Mouse (Mus musculus): ENCODE measurements around the gene Men1. TPM values are rescaled to one million over a fixed set of nuclear protein-coding genes. Genes with fewer than 3 reads are reported as not detected.
"Not testable (repeated sequence)": the region's sequence is repeated elsewhere in the genome, so short reads cannot be mapped to it uniquely, and the experiment has no call there.

Gene Men1
- 10 to 100 TPM; 63.3 to 69.8 TPM for total RNA-seq (2021)

DNA sequence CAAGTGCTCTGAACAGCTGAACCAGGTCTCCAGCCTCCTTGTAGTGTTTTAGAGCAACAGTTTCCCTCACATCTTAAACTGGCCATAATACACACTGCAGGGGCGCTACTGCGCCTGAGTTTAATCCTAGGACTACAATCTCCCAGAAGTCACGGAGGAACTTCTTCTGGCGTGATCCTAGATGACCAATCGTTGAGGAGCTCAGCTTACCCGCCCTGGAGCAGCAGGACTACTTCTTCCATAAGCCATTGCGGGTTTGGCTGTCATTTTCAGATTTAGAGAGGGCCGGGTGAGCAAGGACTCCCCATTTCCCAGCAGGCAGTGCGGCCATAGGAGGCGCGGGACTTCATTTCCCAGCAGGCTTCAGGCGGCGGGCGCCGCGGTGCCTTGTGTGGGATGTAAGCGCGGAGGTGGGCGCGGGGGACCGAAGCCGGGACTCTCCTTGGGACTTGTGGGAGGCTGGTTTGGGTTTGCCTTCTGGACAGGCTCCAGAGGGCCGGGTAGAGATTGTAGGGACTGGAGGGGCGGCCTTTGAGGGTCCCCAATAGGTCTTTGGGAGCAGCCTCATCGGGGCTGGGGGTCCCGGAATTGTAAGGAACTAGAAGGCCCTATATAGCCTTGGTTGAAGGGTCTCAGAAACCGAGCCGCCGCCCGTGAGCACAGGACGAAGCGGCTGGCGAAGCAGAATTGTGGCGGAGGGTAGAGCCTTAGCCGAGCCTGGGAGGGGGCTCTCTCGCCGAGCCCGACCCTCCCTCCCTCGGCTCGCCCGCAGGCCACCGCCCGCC is at the start of gene Men1:
TSS of gene Men1 (plus strand) at position 307 of the 785 bp plus-strand sequence.
- peak; percentile 95 to 96 for DNase-seq

DNA sequence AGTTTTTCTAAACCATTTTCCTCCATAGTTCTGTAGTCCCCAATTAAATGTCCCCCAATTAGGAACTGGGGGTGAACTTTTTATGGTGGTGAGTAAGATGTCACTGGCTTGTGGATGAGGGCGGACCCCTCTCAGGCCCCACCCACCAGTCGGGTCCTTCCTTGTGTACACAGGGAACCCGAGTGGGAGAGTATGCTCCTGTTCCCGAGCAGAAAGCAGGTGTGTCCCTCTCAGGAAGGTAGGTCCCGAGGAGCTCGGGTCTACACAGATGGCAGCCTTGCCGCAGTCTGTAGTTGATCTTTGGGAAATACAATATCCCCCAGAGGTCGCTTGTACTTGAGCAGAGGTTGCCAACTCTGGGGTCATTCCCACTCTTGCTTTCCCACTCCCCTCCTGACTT is 49.6 kb upstream of the Men1 start:
- DNase-seq: no peak

DNA sequence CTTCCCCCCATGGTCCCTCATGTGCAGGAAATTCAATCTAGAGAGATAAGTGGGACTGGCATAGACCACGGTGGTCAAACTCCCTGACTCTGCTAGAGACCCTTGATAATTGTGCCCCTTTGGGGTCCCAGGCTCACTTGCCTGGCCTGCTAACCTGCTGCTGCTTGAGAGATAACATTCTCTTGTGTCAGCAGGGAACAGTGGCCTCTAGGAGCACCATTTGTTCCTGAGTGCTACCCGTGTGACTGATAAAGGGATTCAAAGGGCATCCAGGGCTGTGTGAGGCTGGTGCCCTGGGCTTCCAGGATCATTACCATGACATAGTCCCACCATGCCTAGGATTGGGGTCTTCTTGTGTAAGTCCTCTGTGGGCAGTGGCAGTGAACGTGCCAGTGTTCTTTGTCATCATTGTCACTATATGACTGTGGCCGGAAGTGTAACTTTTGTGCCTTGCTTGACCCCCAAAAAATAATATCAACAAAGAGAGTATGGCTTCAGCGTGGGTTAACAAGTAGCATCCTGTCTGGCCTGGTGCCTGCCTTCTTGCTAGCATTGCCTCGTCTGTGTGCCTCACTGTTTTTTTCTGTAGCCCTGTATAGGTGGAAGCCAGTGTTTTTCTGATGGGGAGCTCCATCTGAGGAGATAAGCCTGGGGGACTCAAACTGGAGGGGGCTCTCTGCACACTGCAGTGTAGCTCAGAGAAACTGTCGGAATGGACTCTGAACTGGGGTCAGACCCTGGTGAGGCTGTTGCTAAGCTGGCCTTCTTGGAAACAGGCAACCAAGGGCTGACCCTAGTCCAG is 48.9 kb upstream of the Men1 start:
- no peak for DNase-seq

DNA sequence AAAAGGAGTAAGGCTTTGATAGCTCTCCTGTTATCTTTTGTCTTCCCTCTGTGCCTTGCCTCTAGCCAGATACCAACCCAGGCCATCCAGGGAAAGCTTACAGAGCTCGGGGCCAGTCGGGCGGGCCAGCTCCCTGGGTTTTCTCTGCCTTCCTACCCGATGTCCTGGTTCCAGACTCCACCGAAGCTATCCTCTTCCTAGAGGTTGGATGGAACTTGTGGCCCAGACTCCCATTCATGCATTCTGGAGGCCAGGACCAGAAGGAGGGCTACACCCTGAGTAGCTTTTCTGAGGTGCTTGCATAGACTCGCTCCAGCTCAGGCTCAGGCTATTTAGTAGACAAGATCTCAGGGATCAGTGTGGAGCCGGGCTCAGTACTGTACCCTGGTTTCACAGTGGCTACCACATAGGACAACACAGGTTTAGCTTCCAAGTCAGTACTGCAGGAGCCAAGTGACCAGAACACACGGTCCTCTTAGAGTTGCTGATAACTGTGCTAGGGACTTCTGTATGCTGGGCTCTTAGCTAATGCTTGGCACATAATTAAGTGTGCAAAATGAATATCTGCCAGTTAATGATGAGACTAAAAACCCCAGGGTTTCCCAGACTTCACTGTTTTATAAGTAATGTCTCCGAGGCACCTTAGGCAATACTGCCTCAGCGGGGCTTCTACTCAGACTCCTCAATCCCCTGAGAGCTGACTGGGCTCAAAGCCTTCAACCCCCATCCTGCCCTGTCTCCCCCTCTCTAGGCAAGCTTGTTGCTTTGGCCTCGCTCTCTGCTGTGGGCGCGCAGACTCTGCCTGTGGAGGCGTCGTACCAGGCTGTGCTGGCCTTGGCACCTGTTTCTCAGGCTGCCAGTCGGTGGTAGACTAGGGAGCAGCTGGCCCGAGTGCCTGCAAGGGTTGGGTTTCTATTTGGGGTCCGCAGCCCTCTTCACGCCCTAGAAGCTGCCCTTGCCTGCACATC is 48.1 kb upstream of the Men1 start:
- peak; percentile 67 to 70 for DNase-seq

DNA sequence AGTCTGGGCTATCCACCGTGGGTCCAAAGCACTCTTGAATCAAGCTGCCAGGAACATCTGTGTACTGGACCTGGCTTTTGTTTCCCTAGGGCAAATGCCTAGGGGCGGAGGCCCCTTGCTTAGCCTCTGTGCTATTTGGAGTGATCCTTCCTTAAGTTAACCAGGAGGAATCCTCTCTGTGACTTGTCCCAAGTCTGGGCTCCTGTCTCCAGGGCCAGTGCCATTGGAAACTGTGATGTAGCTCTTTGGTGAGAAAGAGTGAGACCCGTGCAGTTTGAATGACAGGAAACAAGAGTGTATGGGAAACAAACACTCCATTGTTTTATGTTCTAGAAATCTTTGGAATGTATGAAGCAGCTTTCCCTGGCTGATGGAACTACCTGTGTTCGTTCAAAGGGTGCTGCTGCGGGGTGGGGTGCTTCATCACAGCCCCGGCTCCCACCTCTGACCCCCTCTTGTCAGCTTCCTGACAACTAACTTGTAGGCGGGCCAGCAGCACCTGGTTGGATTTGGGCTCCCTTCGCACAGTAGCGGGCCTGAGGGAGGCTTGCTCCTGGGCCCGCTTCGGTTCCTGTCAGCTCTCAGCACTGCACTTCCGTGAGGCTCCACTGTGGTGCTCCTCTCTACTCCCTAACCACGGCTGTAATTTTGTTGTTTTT is 46.4 kb upstream of the Men1 start:
- no peak for DNase-seq

DNA sequence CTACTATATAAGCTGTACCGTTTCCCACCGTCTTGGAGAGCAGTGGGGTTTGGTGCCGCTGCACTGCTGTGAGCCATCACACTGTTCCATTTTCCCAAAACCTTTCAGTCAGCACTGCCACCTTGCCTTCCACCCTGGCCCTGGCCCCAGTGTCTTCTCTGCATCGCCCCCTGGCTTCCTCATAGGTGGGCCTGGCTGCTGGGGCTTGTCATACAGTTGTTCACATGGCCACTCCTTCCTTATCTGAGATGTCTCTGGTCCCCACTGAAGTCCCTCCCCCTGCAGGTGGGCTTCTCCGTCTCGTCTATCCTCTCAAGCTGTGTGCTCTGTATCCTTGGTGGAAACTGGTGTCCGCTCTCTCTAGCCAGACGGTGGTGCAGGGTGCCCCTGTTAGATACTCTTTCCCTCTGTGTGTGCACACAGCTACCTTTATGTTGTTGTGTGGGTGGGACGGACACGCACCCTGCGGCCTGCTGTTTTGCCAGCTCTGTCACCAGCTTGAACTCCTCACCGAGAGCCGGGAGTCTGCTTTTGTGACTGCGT is 45.0 kb upstream of the Men1 start:
- no peak for DNase-seq

DNA sequence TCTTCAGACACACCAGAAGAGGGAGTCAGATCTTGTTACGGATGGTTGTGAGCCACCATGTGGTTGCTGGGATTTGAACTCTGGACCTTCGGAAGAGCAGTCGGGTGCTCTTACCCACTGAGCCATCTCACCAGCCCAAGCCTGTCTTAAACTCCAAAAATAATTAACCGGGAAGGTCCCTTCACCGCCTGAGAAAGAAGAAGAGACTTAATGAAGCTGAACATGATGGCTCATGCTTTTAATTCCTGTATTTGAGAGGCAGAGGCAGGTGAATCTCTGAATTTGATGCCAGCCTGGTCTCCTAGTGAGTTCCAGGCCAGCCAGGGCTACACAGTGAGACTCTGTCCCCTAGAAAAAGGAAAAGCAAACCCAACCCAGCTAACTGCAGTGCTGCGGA is 44.1 kb upstream of the Men1 start:
- not testable (repeated sequence) for DNase-seq

DNA sequence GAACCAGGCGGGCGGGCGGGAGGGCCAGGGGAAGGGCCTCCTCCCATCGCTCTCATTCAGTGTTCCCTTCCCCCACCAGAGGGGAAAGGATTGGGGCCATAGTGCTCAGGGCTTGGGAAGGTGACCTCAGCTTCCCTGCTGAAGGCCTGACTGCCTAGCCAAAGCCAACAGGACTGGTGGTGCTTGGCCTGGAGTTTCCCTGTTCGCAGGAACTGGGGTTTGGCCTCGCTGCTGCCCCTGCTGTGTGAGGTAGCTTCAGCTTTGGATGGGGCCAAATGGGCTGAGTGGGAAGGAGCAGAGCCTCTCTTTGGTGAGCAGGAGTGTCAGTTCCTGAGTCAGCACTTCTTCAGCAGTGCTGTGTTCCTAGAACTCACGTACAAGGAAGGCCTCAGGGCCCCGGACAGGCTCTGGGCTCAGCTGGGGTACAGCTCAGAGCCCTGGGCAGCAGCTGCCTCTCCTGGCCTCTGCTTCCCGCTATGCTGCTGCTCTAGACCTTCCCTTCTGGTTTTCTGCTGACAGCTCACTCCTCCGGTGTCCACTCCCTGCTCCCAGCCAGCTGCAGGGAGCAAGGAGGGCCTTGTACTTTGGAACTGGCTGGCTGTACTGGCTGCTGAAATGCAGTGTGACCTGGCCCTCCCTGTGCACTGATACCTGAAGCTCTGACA is 43.5 kb upstream of the Men1 start:
- DNase-seq: no peak

DNA sequence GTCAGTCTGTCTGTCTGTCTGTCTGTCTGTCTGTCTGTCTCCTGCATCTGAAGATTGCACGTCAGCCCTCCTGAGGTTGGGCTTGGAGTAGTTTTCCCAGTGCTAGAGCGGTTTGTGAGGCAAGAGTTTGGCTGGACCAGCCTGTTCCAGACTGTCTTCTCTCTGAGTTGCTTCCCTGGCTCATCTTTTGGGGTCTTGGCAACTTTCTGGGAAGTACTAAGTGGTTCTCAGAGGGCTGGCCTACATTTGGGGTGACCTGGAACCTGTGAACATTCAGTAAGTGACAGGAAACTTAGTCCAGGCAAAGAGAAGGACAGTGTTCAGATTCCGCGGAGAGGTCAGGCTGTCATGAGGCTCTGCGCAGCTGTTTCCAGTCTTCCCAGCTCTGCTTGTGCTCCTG is 42.5 kb upstream of the Men1 start:
- no peak for DNase-seq

DNA sequence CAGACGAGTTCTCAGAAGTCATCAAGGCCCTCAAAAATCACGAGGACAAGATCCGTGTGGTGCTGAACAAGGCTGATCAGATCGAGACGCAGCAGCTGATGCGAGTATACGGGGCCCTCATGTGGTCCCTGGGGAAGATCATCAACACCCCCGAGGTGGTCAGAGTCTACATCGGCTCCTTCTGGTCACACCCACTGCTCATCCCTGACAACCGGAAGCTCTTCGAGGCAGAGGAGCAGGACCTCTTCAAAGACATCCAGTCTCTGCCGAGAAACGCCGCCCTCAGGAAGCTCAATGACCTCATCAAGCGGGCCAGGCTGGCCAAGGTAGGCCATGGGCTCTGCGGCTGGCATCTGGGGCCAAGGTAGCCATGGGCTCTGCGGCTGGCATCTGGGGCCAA is 40.5 kb upstream of the Men1 start:
- no peak for DNase-seq

DNA sequence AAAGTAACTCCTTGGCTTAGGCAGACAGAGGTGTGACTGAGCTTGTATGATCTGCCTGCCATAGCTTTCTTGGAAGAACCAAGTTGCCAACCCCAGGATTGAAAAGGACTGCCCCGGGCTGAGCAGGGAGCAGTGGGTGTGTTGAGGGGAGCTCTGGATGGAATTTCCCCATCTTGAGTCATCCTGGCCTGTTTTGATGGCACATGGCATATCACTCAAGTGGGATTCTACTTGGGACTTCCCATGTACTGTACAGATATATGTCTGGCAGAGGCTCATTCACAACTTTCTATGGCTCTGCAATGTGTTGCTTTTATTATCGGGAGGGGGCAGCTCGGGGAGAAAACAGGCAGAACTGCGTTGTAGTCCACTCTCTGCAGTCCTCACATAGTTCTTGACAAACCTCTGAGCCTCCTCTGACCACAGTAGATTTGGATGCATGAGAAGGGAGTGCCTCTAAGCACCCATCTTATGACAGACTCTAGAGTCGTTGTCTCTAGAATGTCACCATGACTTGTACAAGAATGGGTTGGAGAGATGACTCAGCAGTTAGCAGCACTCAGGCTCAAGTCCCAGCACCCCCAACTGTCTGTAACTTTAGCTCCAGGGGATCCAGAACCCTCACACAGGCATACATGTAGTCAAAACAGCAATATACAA is 38.1 kb upstream of the Men1 start:
- no peak for DNase-seq

DNA sequence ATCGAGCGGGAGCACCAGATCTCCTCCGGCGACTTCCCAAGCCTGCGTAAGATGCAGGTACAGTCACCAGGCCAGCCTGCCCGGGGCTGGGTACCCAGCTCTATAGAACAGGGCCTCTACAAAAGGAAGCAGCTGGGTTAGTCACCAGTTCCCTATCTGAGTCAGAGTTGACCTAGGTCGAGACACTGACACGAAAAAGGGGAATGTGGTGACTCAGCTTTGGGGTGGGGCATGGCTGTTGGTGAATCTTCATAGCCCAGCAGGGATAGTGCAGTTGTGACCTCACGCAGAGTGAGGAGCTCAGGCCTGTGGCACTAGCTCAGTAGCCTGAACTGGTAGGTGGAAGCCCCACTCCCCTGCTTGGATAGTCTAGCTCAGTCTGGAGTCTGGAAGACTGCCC is 37.1 kb upstream of the Men1 start:
- DNase-seq: no peak

DNA sequence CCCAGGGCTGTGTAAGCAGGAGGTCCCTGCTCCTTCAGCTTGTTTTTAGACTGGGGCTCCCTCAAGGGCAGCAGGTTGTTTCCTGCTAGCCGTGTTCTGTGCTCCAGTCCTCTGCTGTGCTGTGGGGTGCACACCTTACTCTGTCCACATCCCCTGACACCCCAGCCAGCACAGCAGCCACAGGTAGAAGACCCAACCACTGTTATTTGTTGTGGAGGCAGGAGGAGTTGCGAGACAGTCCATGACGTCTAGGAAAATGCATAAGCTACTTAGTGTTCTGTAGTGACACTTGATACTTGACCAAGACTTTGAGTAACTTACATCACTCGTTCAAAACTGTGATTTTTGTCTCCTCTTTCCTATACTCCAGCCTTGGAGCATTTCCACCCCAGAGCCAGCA is 35.8 kb upstream of the Men1 start:
- no peak for DNase-seq

DNA sequence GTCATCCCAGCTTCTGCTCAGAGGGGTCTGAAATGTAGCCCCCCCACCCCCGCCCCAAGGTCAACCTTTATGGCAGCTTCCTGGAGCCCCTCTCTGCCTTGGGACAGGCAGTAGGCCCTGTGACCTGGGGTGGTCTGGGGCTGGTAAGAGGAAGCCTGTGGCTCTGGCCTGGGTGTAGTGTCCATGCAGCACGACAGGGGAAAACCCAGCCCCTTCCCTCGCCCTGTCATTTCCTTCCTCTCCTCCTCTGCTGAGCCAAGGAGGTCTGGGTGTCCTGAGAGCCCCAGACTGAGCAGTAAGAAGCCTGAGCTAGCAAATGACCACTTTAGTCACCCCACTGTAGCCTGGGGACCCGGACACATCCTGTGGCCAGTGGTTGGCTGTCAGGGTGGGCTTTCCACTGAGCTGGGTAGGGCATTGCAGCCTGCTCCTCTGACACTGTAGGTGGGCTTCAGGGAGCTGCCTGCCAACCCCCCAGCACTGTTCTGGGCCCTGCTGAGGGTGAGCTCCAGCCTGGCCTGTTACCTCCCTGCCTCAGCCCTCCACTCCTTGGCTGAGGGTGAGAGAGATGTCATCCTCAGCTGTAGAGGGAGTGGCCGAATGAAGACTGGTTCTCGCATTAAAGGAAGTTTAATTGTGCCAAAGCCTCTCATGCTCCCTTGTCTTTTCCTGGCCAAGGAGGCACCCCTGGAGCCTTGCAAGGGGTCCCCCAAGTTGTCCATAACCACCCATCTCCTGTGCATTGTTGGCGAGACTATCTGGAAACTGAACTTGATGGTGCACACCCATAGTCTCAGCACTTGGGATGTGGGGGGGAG is 35.1 kb upstream of the Men1 start:
- no peak for DNase-seq

DNA sequence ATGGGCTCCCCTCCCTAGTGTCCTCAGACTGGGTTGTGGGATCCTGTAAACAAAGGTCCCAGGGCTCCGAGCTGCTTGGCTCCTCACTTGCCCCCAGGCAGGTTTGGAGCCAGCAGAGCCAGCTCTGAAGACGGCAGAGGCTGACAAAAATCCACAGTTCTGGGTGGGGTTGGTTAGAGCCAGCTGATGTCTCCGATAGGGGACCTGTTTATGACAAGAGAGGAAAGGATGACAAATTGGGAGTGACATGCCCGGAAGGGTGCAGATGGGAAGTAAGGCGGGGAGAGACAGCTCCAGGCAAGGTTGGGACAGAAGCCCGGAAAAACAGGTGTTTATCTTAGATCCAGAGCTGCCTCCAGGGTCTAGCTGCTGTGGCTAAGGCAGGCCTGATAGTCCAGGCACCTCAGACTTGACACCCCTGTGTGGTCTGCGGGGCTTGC is 34.4 kb upstream of the Men1 start:
- no peak for DNase-seq

DNA sequence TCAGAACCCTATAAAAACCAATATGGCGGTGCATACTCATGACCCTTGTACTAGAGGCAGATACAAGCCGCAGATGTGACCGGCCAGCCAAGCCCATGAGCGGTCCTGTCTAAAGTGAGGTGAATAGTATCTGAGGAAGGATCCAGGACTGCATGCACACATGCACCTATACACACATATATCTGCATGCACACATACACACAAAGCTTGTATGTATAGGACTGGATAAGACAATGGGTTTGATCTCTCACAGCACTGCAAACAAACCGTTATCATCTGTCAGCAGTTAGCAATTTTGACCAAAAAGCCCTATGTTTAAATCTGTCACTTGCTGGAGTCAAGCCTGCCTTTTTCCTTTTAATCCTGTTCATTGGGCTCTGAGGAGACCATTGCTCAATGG is 32.7 kb upstream of the Men1 start:
- no peak for DNase-seq

DNA sequence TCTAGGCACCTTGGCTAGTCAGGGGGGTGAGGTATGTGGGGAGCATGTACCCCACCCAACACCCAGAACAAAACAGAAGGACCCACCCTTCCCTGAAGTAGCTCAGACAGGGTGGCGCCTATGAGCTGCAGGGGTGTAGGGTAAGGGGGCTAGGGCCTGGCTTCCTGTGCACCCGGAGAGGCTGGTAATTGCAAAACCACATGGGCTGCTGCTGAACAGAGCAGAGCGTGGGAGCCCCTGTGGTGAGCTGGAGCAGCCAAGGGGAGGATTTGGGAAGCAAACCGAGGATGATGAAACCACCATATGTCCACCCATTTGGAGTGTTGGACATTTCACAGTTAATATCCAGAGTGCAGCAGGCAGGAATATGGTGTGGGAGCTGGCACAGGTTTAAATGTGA is 32.3 kb upstream of the Men1 start:
- DNase-seq: peak; percentile 66 to 69

DNA sequence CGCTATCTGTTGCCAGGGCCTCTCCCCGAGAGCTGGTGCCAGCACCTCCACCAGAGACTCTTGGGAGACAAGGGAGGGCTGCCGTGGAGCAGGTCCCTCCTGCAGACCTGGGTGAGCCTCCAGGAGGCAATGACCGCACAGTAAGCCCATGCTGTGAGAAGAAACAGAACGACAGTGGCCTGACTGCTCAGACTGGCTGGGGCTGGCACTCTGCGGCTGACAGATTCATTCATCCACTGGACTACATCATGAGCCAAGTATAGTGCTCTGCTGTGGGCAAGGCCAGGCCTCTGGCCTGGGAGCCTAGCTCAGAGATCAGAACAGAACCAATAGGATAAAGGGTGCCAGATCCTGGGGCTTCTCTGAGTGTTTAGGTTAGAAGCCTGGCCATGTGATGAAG is 30.9 kb upstream of the Men1 start:
- no peak for DNase-seq

DNA sequence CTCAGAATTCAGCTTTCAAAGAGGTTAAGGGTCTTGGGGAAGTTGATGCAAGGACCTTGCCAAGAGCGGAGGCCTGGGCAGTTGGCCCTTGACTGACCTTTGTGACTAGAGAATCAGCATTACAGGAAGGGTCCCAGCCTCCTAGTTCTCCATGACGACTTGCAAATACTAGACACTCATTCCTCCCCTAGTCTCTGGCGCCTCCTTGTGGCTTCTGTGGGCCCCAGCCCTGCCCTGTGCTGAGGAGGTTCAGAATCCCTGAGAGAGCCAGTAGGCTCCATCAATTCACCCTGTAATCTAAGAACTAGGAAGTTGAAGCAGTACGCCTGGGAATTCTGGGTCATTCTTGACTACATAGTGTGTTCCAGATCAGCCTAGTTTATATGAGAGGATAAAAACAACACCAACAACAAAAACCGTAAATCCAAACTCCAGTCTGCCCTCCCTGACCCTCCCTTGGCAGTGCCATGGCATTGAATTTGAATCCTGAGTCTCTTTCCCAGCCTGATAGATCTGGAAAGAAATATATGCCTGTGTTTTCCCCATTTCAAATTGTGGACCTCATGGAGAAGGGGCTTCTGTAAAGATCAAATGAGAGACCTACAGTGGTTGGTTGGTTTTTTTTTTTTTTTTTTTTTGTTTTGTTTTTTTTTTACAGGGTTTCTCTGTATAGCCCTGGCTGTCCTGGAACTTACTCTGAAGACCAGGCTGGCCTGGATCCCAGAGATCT is 29.8 kb upstream of the Men1 start:
- peak; percentile 87 to 88 for DNase-seq
